Mouse (Mus musculus) stomach, postnatal 0 days (tissue): ENCODE measurements around the gene Tmem42.

Experiments used
- CTCF ChIP-seq: IDR thresholded peaks from 2 replicates; pipeline ENCODE4 v1.5.1; 2016; ENCODE audit warnings: antibody characterized with exemption, low read depth, mild to moderate bottlenecking, moderate library complexity
- EP300 ChIP-seq: optimal IDR thresholded peaks from 2 replicates; pipeline ENCODE3; 2016; ENCODE audit warnings: antibody characterized with exemption

- TF ChIP-seq CTCF (no peak), EP300 (no peak)
Measured at GRCm38 (mm10) chr9:123020995-123021631, at the start of gene Tmem42.
